Mouse (Mus musculus) heart, embryonic 13.5 days (tissue): ENCODE data around the gene Gtf3c5. TPM values are rescaled to one million over a fixed set of nuclear protein-coding genes. Genes with fewer than 3 reads are reported as not detected.

ENCODE experiments used
- ATAC-seq: fragments of 200-750 bp; cut with Nextera tagmentation; 2 replicates; pipeline ENCODE4 v1.8.0; 2017; ENCODE audit warnings: moderate TSS enrichment; ENCODE audit not compliant: insufficient number of reproducible peaks, low FRiP score, low TSS enrichment; ENCODE audit errors: extremely low read depth
- H3K27ac ChIP-seq: fragments of 300-500 bp; sonication (generic); replicated peaks from 2 replicates; pipeline ENCODE4 v1.5.1; 2015; ENCODE audit warnings: moderate library complexity, mild to moderate bottlenecking, inconsistent platforms
- H3K27me3 ChIP-seq: fragments of 300-500 bp; sonication (generic); replicated peaks from 2 replicates; pipeline ENCODE4 v1.6.1; 2015; ENCODE audit warnings: mild to moderate bottlenecking, inconsistent platforms
- H3K36me3 ChIP-seq: fragments of 300-500 bp; sonication (generic); 2 replicates; pipeline ENCODE4 v1.6.1; 2015; ENCODE audit warnings: mild to moderate bottlenecking, inconsistent platforms
- H3K4me1 ChIP-seq: fragments of 300-500 bp; sonication (generic); 2 replicates; pipeline ENCODE4 v1.6.1; 2015; ENCODE audit warnings: inconsistent platforms
- H3K4me2 ChIP-seq: fragments of 300-500 bp; sonication (generic); 2 replicates; pipeline ENCODE4 v1.6.1; 2015; ENCODE audit warnings: inconsistent platforms, mild to moderate bottlenecking, moderate library complexity
- H3K4me3 ChIP-seq: fragments of 300-500 bp; sonication (generic); 2 replicates; pipeline ENCODE4 v1.5.1; 2015; ENCODE audit warnings: moderate library complexity, mild to moderate bottlenecking, inconsistent platforms
- H3K9ac ChIP-seq: fragments of 300-500 bp; sonication (generic); 2 replicates; pipeline ENCODE4 v1.6.1; 2015; ENCODE audit warnings: inconsistent platforms, mild to moderate bottlenecking, moderate library complexity
- H3K9me3 ChIP-seq: fragments of 300-500 bp; sonication (generic); 2 replicates; pipeline ENCODE4 v1.6.1; 2016; ENCODE audit warnings: inconsistent platforms
- WGBS: fragments of 180-500 bp; shearing (Covaris S2); methylation state at CpG from one replicate; pipeline ENCODE4 v1.1.7; 2015; ENCODE audit warnings: mixed read lengths; 5-methylcytosine and 5-hydroxymethylcytosine counted together
- polyA plus RNA-seq: library from polyadenylated mRNA; unstranded; fragments of >200 nt; fragmentation: Nextera tagmentation; extraction: Ambion mirVana; gene quantifications from 2 replicates; pipeline ENCODE4 v1.2.1, GENCODE M21; 2015

Gene Gtf3c5
- polyA plus RNA-seq, 1 experiment from 2014 or later = 29.8 TPM

GRCm38 (mm10) chr2:28592809-28593208, 9.3 kb upstream of the Gtf3c5 start:
- H3K4me3 ChIP-seq = 0 out of 2 replicates have a peak overlapping the region, but pooled peaks have one; percentile 16
- 4% methylated on average over 15 of the region's 15 CpGs for WGBS
- H3K27ac ChIP-seq = no peak overlapping the region
- H3K4me1 ChIP-seq = peaks cover 4% of the 10 kb centered on the region
- peaks cover 3% of the 10 kb centered on the region; the same call in 1 of the 2 replicates for H3K9me3 ChIP-seq
- ATAC-seq = no peak
- H3K9ac ChIP-seq = no peak overlapping the region
- H3K4me2 ChIP-seq = peak overlapping the region; percentile 42
- H3K27me3 ChIP-seq = peaks cover 20% of the 10 kb centered on the region
- H3K36me3 ChIP-seq = no peaks in the 10 kb centered on the region

- Histone ChIP-seq H3K9me3 (no peaks in the 10 kb centered on the region), H3K9ac (no peak overlapping the region), H3K36me3 (no peaks in the 10 kb centered on the region), H3K4me1 (no peaks in the 10 kb centered on the region), H3K4me2 (no peak overlapping the region), H3K27me3 (peaks cover 25% of the 10 kb centered on the region), H3K4me3 (no peak overlapping the region), H3K27ac (no peak overlapping the region)
- WGBS = 64% methylated on average over 2 of the region's 2 CpGs
- ATAC-seq = no peak
These were observed 7.9 kb upstream of the Gtf3c5 start for GRCm38 (mm10) chr2:28591479-28591878.

- Histone ChIP-seq H3K4me1 (peaks cover 2% of the 10 kb centered on the region), H3K4me2 (no peak overlapping the region), H3K27me3 (peaks cover 25% of the 10 kb centered on the region), H3K9ac (no peak overlapping the region), H3K9me3 (no peaks in the 10 kb centered on the region), H3K36me3 (no peaks in the 10 kb centered on the region), H3K27ac (no peak overlapping the region), H3K4me3 (no peak overlapping the region)
- ATAC-seq = no peak
- 14% methylated on average over 1 of the region's 1 CpGs for WGBS
These were observed 5.0 kb upstream of the Gtf3c5 start for GRCm38 (mm10) chr2:28588574-28588973.

- Histone ChIP-seq H3K9ac (no peak overlapping the region), H3K4me3 (no peak overlapping the region), H3K4me1 (peaks cover 17% of the 10 kb centered on the region), H3K4me2 (no peak overlapping the region), H3K9me3 (no peaks in the 10 kb centered on the region), H3K27ac (no peak overlapping the region), H3K27me3 (peaks cover 7% of the 10 kb centered on the region), H3K36me3 (peaks cover 6% of the 10 kb centered on the region)
- WGBS = 43% methylated on average over 2 of the region's 2 CpGs
- no peak for ATAC-seq
These were observed 2.2 kb upstream of the Gtf3c5 start for GRCm38 (mm10) chr2:28585730-28586129.

- no peak overlapping the region for H3K27ac ChIP-seq
- H3K4me3 ChIP-seq = no peak overlapping the region
- 18% methylated on average over 6 of the region's 6 CpGs for WGBS
- no peak overlapping the region for H3K9ac ChIP-seq
- H3K27me3 ChIP-seq = peaks cover 5% of the 10 kb centered on the region; the same call in 1 of the 2 replicates
- no peak overlapping the region for H3K4me2 ChIP-seq
- H3K4me1 ChIP-seq = peaks cover 17% of the 10 kb centered on the region
- H3K9me3 ChIP-seq = no peaks in the 10 kb centered on the region
- H3K36me3 ChIP-seq = peaks cover 12% of the 10 kb centered on the region
- ATAC-seq = no peak
These were observed 1.6 kb upstream of the Gtf3c5 start for GRCm38 (mm10) chr2:28585043-28585571.

- Histone ChIP-seq H3K4me3 (peak overlapping the region; percentile 75), H3K36me3 (peaks cover 35% of the 10 kb centered on the region), H3K27me3 (peaks cover 5% of the 10 kb centered on the region; the same call in 1 of the 2 replicates), H3K9me3 (no peaks in the 10 kb centered on the region), H3K4me2 (peak overlapping the region; percentile 84), H3K27ac (peak overlapping the region; percentile 91), H3K4me1 (peaks cover 17% of the 10 kb centered on the region), H3K9ac (peak overlapping the region; percentile 87)
- under 1% methylated on average over 56 of the region's 56 CpGs for WGBS
- peak; percentile 74 for ATAC-seq
These were observed 751 bp downstream of the Gtf3c5 start for GRCm38 (mm10) chr2:28582647-28583353.

- Histone ChIP-seq H3K27ac (no peak overlapping the region), H3K4me3 (no peak overlapping the region), H3K4me1 (peaks cover 11% of the 10 kb centered on the region), H3K27me3 (no peaks in the 10 kb centered on the region), H3K9ac (no peak overlapping the region), H3K36me3 (peaks cover 82% of the 10 kb centered on the region), H3K9me3 (no peaks in the 10 kb centered on the region), H3K4me2 (no peak overlapping the region)
- 67% methylated on average over 5 of the region's 5 CpGs for WGBS
- ATAC-seq = no peak
These were observed 5.5 kb downstream of the Gtf3c5 start for GRCm38 (mm10) chr2:28578003-28578402.

GRCm38 (mm10) chr2:28576815-28577214, 6.7 kb downstream of the Gtf3c5 start:
- Histone ChIP-seq H3K9me3 (no peaks in the 10 kb centered on the region), H3K4me3 (no peak overlapping the region), H3K4me2 (no peak overlapping the region), H3K36me3 (peaks cover 94% of the 10 kb centered on the region), H3K27ac (no peak overlapping the region), H3K9ac (no peak overlapping the region), H3K4me1 (peaks cover 6% of the 10 kb centered on the region), H3K27me3 (no peaks in the 10 kb centered on the region)
- WGBS = 80% methylated on average over 3 of the region's 3 CpGs
- no peak for ATAC-seq

GRCm38 (mm10) chr2:28575341-28575740, 8.2 kb downstream of the Gtf3c5 start:
- 63% methylated on average over 4 of the region's 4 CpGs for whole genome bisulfite sequencing
- no peak overlapping the region for H3K4me3 ChIP-seq

GRCm38 (mm10) chr2:28569903-28570302, 13.6 kb downstream of the Gtf3c5 start:
- no peak overlapping the region for H3K27ac ChIP-seq
- H3K9ac ChIP-seq = no peak overlapping the region
- no peak for ATAC-seq
- H3K27me3 ChIP-seq = no peaks in the 10 kb centered on the region
- peaks cover 99% of the 10 kb centered on the region for H3K36me3 ChIP-seq
- H3K4me3 ChIP-seq = no peak overlapping the region
- H3K9me3 ChIP-seq = no peaks in the 10 kb centered on the region
- H3K4me1 ChIP-seq = no peaks in the 10 kb centered on the region
- WGBS = 54% methylated on average over 3 of the region's 3 CpGs
- H3K4me2 ChIP-seq = no peak overlapping the region

More at GRCm38 (mm10) chr2:28575341-28575740, 8.2 kb downstream of the Gtf3c5 start:
- H3K9ac ChIP-seq = no peak overlapping the region
- H3K4me1 ChIP-seq = no peaks in the 10 kb centered on the region
- no peak overlapping the region for H3K4me2 ChIP-seq
- H3K27ac ChIP-seq = no peak overlapping the region
- H3K27me3 ChIP-seq = no peaks in the 10 kb centered on the region
- ATAC-seq = no peak
- H3K36me3 ChIP-seq = peaks cover 99% of the 10 kb centered on the region
- H3K9me3 ChIP-seq = no peaks in the 10 kb centered on the region

GRCm38 (mm10) chr2:28566545-28566944, 17.0 kb downstream of the Gtf3c5 start:
- WGBS = 57% methylated on average over 5 of the region's 5 CpGs
- no peak overlapping the region for H3K4me2 ChIP-seq
- ATAC-seq = no peak
- no peak overlapping the region for H3K9ac ChIP-seq
- peaks cover 66% of the 10 kb centered on the region for H3K36me3 ChIP-seq
- H3K4me1 ChIP-seq = no peaks in the 10 kb centered on the region
- no peak overlapping the region for H3K4me3 ChIP-seq
- H3K27me3 ChIP-seq = no peaks in the 10 kb centered on the region
- no peak overlapping the region for H3K27ac ChIP-seq
- H3K9me3 ChIP-seq = no peaks in the 10 kb centered on the region

- no peak overlapping the region for H3K4me3 ChIP-seq
- no peaks in the 10 kb centered on the region for H3K27me3 ChIP-seq
- peaks cover 45% of the 10 kb centered on the region for H3K36me3 ChIP-seq
- H3K4me2 ChIP-seq = no peak overlapping the region
- WGBS = 83% methylated on average over 4 of the region's 4 CpGs
- no peaks in the 10 kb centered on the region for H3K4me1 ChIP-seq
- H3K9ac ChIP-seq = no peak overlapping the region
- no peak for ATAC-seq
- no peaks in the 10 kb centered on the region for H3K9me3 ChIP-seq
- no peak overlapping the region for H3K27ac ChIP-seq
These were observed 19.2 kb downstream of the Gtf3c5 start for GRCm38 (mm10) chr2:28564380-28564779.
